Mouse (Mus musculus) MEL (cell line): ENCODE data around the gene Aspdh. TPM values are rescaled to one million over a fixed set of nuclear protein-coding genes. Genes with fewer than 3 reads are reported as not detected.

Experiments used
- DNase-seq: peaks from one replicate; pipeline ENCODE4 v3.0.0; 2011; ENCODE audit warnings: low read depth, low spot score
- H3K27ac ChIP-seq: 2 replicates; pipeline ENCODE4 v1.5.1; 2012; ENCODE audit warnings: low read depth, mild to moderate bottlenecking, control low read depth, low read length, moderate library complexity; ENCODE audit not compliant: control insufficient read depth
- H3K27me3 ChIP-seq, 2 experiments: fragments of 150-350 bp in 1 of 2; sonication (generic) in 1 of 2; 2 replicates each; pipeline ENCODE4 v1.6.1; 2012; ENCODE audit warnings: low read length in 2 of 2, mild to moderate bottlenecking in 2 of 2, improper control_type of control experiment in 1 of 2, moderate library complexity in 1 of 2; ENCODE audit not compliant: insufficient read depth in 2 of 2, control insufficient read depth in 1 of 2
- H3K36me3 ChIP-seq, 2 experiments: 2 replicates each; pipeline ENCODE4 v1.6.1; 2012 to 2014; ENCODE audit warnings: low read length in 2 of 2, improper control_type of control experiment in 1 of 2, inconsistent platforms in 1 of 2, mild to moderate bottlenecking in 1 of 2; ENCODE audit not compliant: insufficient read depth in 2 of 2, control insufficient read depth in 1 of 2
- H3K4me1 ChIP-seq, 2 experiments: fragments of 150-350 bp in 1 of 2; sonication (generic) in 1 of 2; 2 replicates each; pipeline ENCODE4 v1.6.1; 2012; ENCODE audit warnings: low read length in 2 of 2, improper control_type of control experiment in 1 of 2, mild to moderate bottlenecking in 1 of 2; ENCODE audit not compliant: insufficient read depth in 2 of 2, control insufficient read depth in 1 of 2
- H3K4me3 ChIP-seq, 2 experiments: fragments of 150-350 bp in 1 of 2; sonication (generic) in 1 of 2; 2 replicates each; pipeline ENCODE4 v1.5.1; 2012; ENCODE audit warnings: low read depth in 2 of 2, low read length in 2 of 2, mild to moderate bottlenecking in 2 of 2, moderate library complexity in 2 of 2, control low read depth in 1 of 2, improper control_type of control experiment in 1 of 2; ENCODE audit not compliant: control insufficient read depth in 1 of 2, insufficient read depth in 1 of 2
- H3K79me2 ChIP-seq: 2 replicates; pipeline ENCODE4 v1.6.1; 2012; ENCODE audit warnings: mild to moderate bottlenecking, low read length, moderate library complexity; ENCODE audit not compliant: control insufficient read depth, poor library complexity, insufficient read depth
- H3K9ac ChIP-seq: 2 replicates; pipeline ENCODE4 v1.6.1; 2012; ENCODE audit warnings: low read depth, mild to moderate bottlenecking, control low read depth, low read length, moderate library complexity; ENCODE audit not compliant: control insufficient read depth, poor library complexity, severe bottlenecking
- H3K9me3 ChIP-seq: fragments of 150-350 bp; sonication (generic); replicated peaks from 2 replicates; pipeline ENCODE4 v1.6.1; 2012; ENCODE audit warnings: mild to moderate bottlenecking, low read length, improper control_type of control experiment, moderate library complexity; ENCODE audit not compliant: insufficient read depth
- CHD2 ChIP-seq: IDR thresholded peaks from 2 replicates; pipeline ENCODE4 v1.6.1; 2011; ENCODE audit warnings: low read length, improper control_type of control experiment
- EP300 ChIP-seq, 2 experiments: IDR thresholded peaks; 2 replicates each; pipeline ENCODE4 v1.6.1; 2011; ENCODE audit warnings: improper control_type of control experiment in 2 of 2, low read length in 2 of 2, low read depth in 1 of 2, mild to moderate bottlenecking in 1 of 2
- ETS1 ChIP-seq: IDR thresholded peaks from 2 replicates; pipeline ENCODE4 v1.6.1; 2012; ENCODE audit warnings: low read depth, mild to moderate bottlenecking, inconsistent platforms, low read length, improper control_type of control experiment, moderate library complexity
- GABPA ChIP-seq: IDR thresholded peaks from 2 replicates; pipeline ENCODE4 v1.6.1; 2012; ENCODE audit warnings: low read depth, mild to moderate bottlenecking, inconsistent platforms, low read length, improper control_type of control experiment, moderate library complexity
- GATA1 ChIP-seq: IDR thresholded peaks from 2 replicates; pipeline ENCODE4 v1.6.1; 2011; ENCODE audit warnings: low read depth, low read length, improper control_type of control experiment
- HCFC1 ChIP-seq: IDR thresholded peaks from 2 replicates; pipeline ENCODE4 v1.6.1; 2012; ENCODE audit warnings: low read depth, mild to moderate bottlenecking, inconsistent platforms, low read length, improper control_type of control experiment, moderate library complexity
- KAT2A ChIP-seq: conservative IDR thresholded peaks from 2 replicates; pipeline ENCODE4 v1.6.1; 2012; ENCODE audit warnings: low read depth, low read length, improper control_type of control experiment, inconsistent platforms
- MAZ ChIP-seq: IDR thresholded peaks from 2 replicates; pipeline ENCODE4 v1.6.1; 2012; ENCODE audit warnings: low read depth, mild to moderate bottlenecking, inconsistent platforms, low read length, improper control_type of control experiment
- MEF2A ChIP-seq: IDR thresholded peaks from 2 replicates; pipeline ENCODE4 v1.6.1; 2014; ENCODE audit warnings: low read depth, mild to moderate bottlenecking, inconsistent platforms, low read length, improper control_type of control experiment; ENCODE audit not compliant: poor library complexity, insufficient replicate concordance, severe bottlenecking; ENCODE audit errors: extremely low read depth
- MXI1 ChIP-seq: IDR thresholded peaks from 2 replicates; pipeline ENCODE4 v1.6.1; 2011; ENCODE audit warnings: mild to moderate bottlenecking, low read depth, low read length, improper control_type of control experiment
- MYC ChIP-seq: IDR thresholded peaks from 2 replicates; pipeline ENCODE4 v1.6.1; 2011; ENCODE audit warnings: low read depth, mild to moderate bottlenecking, low read length, improper control_type of control experiment, moderate library complexity
- NELFE ChIP-seq: IDR thresholded peaks from 2 replicates; pipeline ENCODE4 v1.6.1; 2011; ENCODE audit warnings: low read depth, low read length, improper control_type of control experiment
- NRF1 ChIP-seq: IDR thresholded peaks from 2 replicates; pipeline ENCODE4 v1.6.1; 2014; ENCODE audit warnings: low read depth, mild to moderate bottlenecking, inconsistent platforms, low read length, improper control_type of control experiment, moderate library complexity; ENCODE audit not compliant: poor library complexity, insufficient read depth, severe bottlenecking
- POLR2A ChIP-seq, 2 experiments: IDR thresholded peaks; 2 replicates each; pipeline ENCODE4 v1.6.1; 2011 to 2012; ENCODE audit warnings: low read length in 2 of 2, mild to moderate bottlenecking in 2 of 2, control low read depth in 1 of 2, improper control_type of control experiment in 1 of 2, low read depth in 1 of 2, moderate library complexity in 1 of 2; ENCODE audit not compliant: control insufficient read depth in 1 of 2, insufficient read depth in 1 of 2, poor library complexity in 1 of 2
- SIN3A ChIP-seq: IDR thresholded peaks from 2 replicates; pipeline ENCODE4 v1.6.1; 2012; ENCODE audit warnings: low read length, improper control_type of control experiment, inconsistent platforms
- TAL1 ChIP-seq: IDR thresholded peaks from 2 replicates; pipeline ENCODE4 v1.6.1; 2012; ENCODE audit warnings: mild to moderate bottlenecking, inconsistent platforms, low read length, moderate library complexity, mixed read lengths
- TBP ChIP-seq: IDR thresholded peaks from 2 replicates; pipeline ENCODE4 v1.8.0; 2011; ENCODE audit warnings: low read depth, low read length, improper control_type of control experiment
- TCF12 ChIP-seq: IDR thresholded peaks from 2 replicates; pipeline ENCODE4 v1.6.1; 2014; ENCODE audit warnings: low read depth, mild to moderate bottlenecking, inconsistent platforms, low read length, improper control_type of control experiment, moderate library complexity
- UBTF ChIP-seq: IDR thresholded peaks from 2 replicates; pipeline ENCODE4 v1.6.1; 2012; ENCODE audit warnings: low read depth, mild to moderate bottlenecking, inconsistent platforms, low read length, improper control_type of control experiment, moderate library complexity, borderline replicate concordance; ENCODE audit not compliant: insufficient read depth
- USF1 ChIP-seq: IDR thresholded peaks from 2 replicates; pipeline ENCODE4 v1.6.1; 2014; ENCODE audit warnings: low read depth, mild to moderate bottlenecking, inconsistent platforms, low read length, improper control_type of control experiment, moderate library complexity
- ZKSCAN1 ChIP-seq: IDR thresholded peaks from 2 replicates; pipeline ENCODE4 v1.6.1; 2012; ENCODE audit warnings: low read depth, mild to moderate bottlenecking, inconsistent platforms, low read length, improper control_type of control experiment, moderate library complexity
- ZNF384 ChIP-seq: IDR thresholded peaks from 2 replicates; pipeline ENCODE4 v1.6.1; 2012; ENCODE audit warnings: low read depth, mild to moderate bottlenecking, inconsistent platforms, low read length, improper control_type of control experiment
- polyA plus RNA-seq, 2 experiments: library from polyadenylated mRNA; stranded (reverse) in 1 of 2; unstranded in 1 of 2; fragments of >175 nt in 1 of 2; fragments of >200 nt in 1 of 2; gene quantifications; 2 replicates each; pipeline versions ENCODE4 v1.2.1 to v1.2.4; 2012; ENCODE audit warnings: low replicate concordance in 2 of 2, low read depth in 1 of 2; ENCODE audit not compliant: insufficient read length in 2 of 2, insufficient read depth in 1 of 2, missing spikeins in 1 of 2
- total RNA-seq: library from RNA; depleted of rRNA; stranded (reverse); fragments of 300-350 nt; gene quantifications from 2 replicates; pipeline ENCODE4 v1.2.3, GENCODE M21; 2012

The Aspdh gene
- total and polyA plus RNA-seq, 3 experiments: 0.89 TPM; not detected in 2

GRCm38 (mm10) chr7:44463556-44464225 lies 1.5 kb upstream of the Aspdh start:
- Histone ChIP-seq H3K4me1 (peaks cover 0 to 7% of the 10 kb centered on the region in 2 experiments; a peak in 2 of 4 replicates), H3K9ac (no peak overlapping the region), H3K9me3 (no peaks in the 10 kb centered on the region), H3K4me3 (no peak overlapping the region), H3K79me2 (peaks cover 3% of the 10 kb centered on the region), H3K27ac (no peak overlapping the region), H3K36me3 (no peaks in the 10 kb centered on the region), H3K27me3 (no peaks in the 10 kb centered on the region)
- TF ChIP-seq POLR2A (IDR thresholded peaks at IDR 0.05; ENCODE audit: control insufficient read depth in 1 of 2, insufficient read depth in 1 of 2, low read depth in 1 of 2, low read length in 2 of 2, poor library complexity in 1 of 2): no peak
- TF ChIP-seq CHD2: no peak
- TF ChIP-seq MAZ: no peak
- TF ChIP-seq NRF1: no peak
- TF ChIP-seq TBP: no peak
- no peak for TF ChIP-seq EP300 (IDR thresholded peaks at IDR 0.05; ENCODE audit: low read depth in 1 of 2, low read length in 2 of 2)
- DNase-seq: no peak

- Histone ChIP-seq H3K4me3 (no peak overlapping the region), H3K27ac (no peak overlapping the region), H3K79me2 (peaks cover 3% of the 10 kb centered on the region), H3K9ac (no peak overlapping the region), H3K9me3 (no peaks in the 10 kb centered on the region), H3K36me3 (no peaks in the 10 kb centered on the region), H3K4me1 (peaks cover 0 to 9% of the 10 kb centered on the region in 2 experiments; a peak in 2 of 4 replicates), H3K27me3 (no peaks in the 10 kb centered on the region)
- DNase-seq: no peak
- TF ChIP-seq ETS1 (no peak), MEF2A (no peak), EP300 (IDR thresholded peaks at IDR 0.05; ENCODE audit: low read depth in 1 of 2, low read length in 2 of 2) (no peak), SIN3A (no peak), ZKSCAN1 (no peak)
These were observed 680 bp upstream of the Aspdh start for GRCm38 (mm10) chr7:44464511-44464910.

DNA sequence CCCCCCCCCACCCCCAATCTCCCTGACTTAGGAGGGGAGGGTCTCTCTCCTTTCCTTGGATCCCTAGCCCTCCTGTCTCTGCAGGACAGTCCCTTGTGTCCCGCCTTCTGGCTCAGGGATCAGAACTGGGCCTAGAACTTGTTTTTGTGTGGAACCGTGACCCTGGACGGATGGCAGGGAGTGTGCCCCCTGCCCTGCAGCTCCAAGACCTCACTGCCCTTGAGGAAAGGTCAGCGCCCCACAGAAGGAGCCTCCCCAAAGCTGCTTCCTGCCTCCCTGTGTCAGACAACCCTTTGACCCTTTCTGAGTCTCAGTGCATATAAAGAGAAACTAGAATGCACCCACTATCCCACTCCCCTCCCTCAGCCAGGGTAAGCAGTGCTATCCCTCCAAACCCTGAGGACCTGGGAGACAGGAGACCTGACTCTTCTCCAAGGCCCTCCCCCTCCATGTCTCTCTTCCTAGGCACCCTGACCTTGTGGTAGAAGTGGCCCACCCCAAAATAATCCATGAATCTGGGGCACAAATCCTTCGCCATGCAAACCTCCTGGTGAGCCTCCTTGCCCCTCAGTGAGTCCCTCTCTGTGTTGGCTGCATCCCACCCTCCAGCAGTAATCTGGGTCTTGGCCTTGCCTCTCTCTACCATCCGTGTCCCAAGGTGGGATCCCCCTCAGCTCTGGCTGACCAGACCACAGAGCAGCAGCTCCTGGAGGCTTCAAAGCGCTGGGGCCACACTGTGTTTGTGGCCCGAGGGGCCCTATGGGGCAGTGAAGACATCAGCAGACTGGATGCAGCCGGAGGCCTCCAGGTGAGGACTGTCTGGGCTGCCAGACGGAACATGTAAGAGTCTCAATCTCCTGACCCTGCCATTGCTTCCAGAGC lies 1.1 kb downstream of the Aspdh start:
- H3K27me3 ChIP-seq: no peaks in the 10 kb centered on the region
- no peaks in the 10 kb centered on the region for H3K36me3 ChIP-seq
- H3K4me3 ChIP-seq: no peak overlapping the region
- peaks cover 3% of the 10 kb centered on the region for H3K79me2 ChIP-seq
- no peak for DNase-seq
- H3K27ac ChIP-seq: no peak overlapping the region
- H3K9me3 ChIP-seq: no peaks in the 10 kb centered on the region
- peaks cover 0 to 13% of the 10 kb centered on the region in 2 experiments; a peak in 2 of 4 replicates for H3K4me1 ChIP-seq
- H3K9ac ChIP-seq: no peak overlapping the region
- TF ChIP-seq ETS1 (no peak), HCFC1 (no peak), ZNF384 (no peak), GABPA (no peak), NELFE (no peak), UBTF (no peak), MXI1 (no peak), MYC (no peak), TCF12 (no peak), USF1 (no peak), KAT2A (no peak), CHD2 (no peak), TAL1 (no peak), ZKSCAN1 (no peak), TBP (no peak), GATA1 (no peak)
